Mouse (Mus musculus) gastrocnemius, adult 8-10 months (tissue): ENCODE measurements around the gene Arhgef15. TPM values are rescaled to one million over a fixed set of nuclear protein-coding genes. Genes with fewer than 3 reads are reported as not detected.
"Not testable (repeated sequence)": the region's sequence is repeated elsewhere in the genome, so short reads cannot be mapped to it uniquely, and the experiment has no call there.

ENCODE experiments used
- DNase-seq, 2 experiments: peaks; one replicate each; pipeline ENCODE4 v3.0.0; 2022; ENCODE audit warnings: low spot score in 2 of 2
- total RNA-seq, 4 experiments: library from RNA; stranded (reverse); gene quantifications; 2 replicates each; pipeline ENCODE4 v1.2.4; 2022

Arhgef15 gene
- total RNA-seq, 4 experiments from 2014 or later = 5.3 to 8.1 (median 6.6) TPM

DNA sequence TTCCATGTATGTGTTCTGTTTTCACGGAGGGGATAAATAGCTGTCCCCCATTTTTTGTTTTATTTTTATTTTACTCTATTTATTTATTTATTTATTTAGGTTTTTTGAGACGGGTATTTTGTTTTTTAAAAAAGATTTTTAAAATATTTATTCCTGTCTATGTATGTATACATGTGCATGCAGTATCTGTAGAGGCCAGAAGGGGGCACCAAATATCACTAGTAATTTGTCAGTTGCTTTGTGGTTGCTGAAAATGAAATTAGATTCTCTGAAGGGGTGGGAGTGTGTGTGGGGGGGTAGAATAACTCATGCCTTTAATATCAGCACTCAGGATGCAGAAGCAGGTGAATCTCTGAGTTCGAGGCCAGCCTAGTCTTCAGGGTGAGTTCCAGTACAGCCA lies 8.6 kb upstream of the Arhgef15 start:
- DNase-seq = peak in 1 of 2 experiments; percentile 38

- no peak for DNase-seq
Measured at GRCm38 (mm10) chr11:68965050-68965449, 7.8 kb upstream of the Arhgef15 start.

- DNase-seq = no peak
Measured at GRCm38 (mm10) chr11:68963405-68963804, 6.1 kb upstream of the Arhgef15 start.

GRCm38 (mm10) chr11:68962159-68962558 lies 4.9 kb upstream of the Arhgef15 start:
- DNase-seq = not testable (repeated sequence)

DNA sequence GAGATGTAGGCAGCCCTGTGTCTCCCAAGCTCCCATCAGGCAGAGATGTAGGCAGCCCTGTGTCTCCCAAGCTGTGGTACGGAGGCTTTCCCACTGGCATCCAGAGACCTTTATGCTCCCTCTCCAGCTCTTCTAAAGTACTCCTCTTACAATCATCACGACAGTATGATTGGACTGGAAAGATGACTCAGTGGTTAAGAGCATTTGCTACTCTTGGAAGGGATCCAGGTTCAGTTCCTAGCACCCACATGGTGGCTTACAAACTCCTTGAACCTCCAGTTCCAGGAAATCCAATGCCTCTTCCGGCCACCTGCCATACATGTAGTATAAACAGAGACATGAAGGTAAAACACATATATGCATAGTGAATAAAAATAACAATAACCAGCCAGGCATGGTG lies 4.3 kb upstream of the Arhgef15 start:
- DNase-seq = no peak

- DNase-seq = no peak
Measured at GRCm38 (mm10) chr11:68957971-68958370, 691 bp upstream of the Arhgef15 start.

GRCm38 (mm10) chr11:68956697-68957096 lies 583 bp downstream of the Arhgef15 start:
- no peak for DNase-seq

DNA sequence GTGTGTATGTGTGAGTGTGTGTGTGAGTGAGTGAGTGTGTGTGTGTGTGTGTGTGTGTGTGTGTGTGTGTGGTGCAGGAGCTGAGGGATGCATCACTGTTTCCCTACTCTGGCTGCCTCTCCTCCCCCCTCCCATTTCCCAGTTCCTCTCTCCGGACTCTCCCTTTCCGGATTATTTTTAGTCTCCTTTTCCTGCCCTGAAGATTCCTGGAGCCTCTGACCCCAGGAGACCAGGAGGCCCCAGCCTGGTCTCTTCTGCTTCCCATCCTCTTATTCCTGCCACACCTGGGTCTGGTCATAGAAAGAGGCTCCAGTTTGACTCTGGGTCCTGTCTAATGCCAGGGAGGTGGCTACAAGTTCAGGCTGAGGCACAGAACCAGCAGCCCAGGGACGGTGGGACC lies 1.2 kb downstream of the Arhgef15 start:
- DNase-seq = no peak

DNA sequence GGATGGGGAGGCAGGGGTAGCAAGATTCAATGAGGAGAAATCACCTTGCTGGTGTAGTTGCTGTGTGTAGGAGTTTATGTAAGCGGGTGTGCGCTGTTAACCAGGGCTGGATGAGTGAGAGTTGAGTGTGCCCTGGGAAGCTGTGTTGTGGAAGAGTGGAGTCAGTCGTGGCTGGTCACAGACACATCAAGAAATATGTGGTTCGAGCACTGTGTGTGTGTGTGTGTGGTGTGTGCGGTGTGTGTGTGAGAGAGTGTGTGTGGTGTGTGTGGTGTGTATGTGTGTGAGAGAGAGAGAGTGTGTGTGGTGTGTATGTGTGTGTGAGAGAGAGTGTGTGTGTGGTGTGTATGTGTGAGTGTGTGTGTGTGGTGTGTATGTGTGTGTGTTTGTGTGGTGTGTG lies 1.8 kb downstream of the Arhgef15 start:
- no peak for DNase-seq

DNA sequence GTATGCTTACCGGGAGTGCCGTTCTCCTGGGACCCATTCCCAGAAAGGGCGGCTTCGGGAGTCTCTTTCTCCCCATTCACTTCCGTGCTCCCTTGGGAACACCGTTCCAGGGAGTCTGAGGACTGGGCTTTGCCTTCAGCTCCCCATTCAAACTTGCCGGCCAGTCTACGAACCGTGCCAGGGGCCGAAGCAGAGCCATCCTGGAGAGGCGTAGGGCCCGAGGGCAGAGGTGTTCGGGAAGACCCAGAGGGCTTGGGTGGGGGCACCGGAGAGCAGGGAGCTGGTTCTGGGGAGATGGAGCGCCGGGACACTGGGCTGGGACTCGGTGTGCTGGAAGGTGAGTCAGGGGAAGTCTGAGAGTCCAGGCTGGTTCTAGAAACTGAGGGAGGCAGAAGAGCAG lies 2.9 kb downstream of the Arhgef15 start:
- no peak for DNase-seq

DNA sequence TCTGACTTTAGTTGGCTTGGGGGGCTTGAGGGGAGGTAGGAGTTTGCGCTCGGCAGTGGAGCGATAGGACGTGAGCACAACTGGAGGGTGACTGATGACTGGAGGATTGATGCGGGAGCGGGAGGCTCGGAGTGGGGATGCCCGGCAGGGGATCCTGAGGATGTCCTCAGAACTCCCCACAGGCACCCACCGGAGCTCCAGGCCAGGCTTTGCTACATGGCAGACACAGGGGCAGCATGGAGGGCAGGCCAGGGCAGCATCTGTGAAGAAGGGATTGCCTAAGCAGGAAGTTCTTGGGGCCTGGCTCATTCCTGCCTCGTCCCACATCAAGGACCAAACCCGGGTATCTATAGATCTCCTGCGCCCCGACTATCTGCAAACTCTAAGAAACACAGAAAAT lies 3.4 kb downstream of the Arhgef15 start:
- no peak for DNase-seq

- no peak for DNase-seq
Measured at GRCm38 (mm10) chr11:68947542-68947993, 9.7 kb downstream of the Arhgef15 start.

GRCm38 (mm10) chr11:68946806-68947440 lies 10.4 kb downstream of the Arhgef15 start:
- DNase-seq = no peak

DNA sequence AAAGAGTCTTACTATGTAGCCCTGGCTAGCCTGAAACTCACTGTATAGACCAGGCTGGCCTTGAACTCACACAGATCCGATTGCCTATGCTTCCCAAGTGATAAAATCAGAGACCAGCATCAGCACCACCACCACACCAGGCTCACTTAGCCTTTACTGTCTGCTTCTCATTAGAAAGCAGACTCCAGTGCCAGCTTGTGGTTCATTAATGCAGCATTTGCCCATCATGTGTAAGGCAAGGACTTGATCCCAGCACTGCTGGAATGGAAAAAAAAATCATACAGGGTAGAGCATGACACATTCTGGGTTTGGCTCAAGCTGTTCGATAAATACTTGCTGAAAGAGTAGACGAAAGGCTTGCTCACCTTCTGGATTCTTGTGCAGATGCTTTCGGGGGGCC lies 11.3 kb downstream of the Arhgef15 start:
- DNase-seq = no peak

- no peak for DNase-seq
Measured at GRCm38 (mm10) chr11:68945245-68945644, 12.0 kb downstream of the Arhgef15 start.

DNA sequence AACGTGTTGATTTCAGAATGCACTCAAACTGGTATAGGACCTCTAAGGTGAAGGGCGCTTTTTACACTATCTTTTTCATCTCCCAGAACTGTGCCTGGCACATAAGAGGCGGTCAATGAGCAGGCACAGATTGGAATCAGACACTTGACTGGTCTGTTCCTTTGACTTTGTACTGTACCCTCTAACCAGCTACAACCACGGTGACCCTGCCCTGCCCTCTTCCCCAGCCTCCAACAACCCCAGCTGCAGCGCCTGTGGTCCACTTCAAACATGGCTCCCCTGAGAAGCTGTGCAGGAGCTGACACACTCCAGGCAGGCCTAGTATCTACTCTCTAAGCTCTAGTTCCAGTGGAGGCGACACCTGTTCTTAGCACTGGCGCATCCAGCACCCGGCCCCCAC lies 14.5 kb downstream of the Arhgef15 start:
- DNase-seq = no peak

GRCm38 (mm10) chr11:68940516-68940915 lies 16.8 kb downstream of the Arhgef15 start:
- no peak for DNase-seq

DNA sequence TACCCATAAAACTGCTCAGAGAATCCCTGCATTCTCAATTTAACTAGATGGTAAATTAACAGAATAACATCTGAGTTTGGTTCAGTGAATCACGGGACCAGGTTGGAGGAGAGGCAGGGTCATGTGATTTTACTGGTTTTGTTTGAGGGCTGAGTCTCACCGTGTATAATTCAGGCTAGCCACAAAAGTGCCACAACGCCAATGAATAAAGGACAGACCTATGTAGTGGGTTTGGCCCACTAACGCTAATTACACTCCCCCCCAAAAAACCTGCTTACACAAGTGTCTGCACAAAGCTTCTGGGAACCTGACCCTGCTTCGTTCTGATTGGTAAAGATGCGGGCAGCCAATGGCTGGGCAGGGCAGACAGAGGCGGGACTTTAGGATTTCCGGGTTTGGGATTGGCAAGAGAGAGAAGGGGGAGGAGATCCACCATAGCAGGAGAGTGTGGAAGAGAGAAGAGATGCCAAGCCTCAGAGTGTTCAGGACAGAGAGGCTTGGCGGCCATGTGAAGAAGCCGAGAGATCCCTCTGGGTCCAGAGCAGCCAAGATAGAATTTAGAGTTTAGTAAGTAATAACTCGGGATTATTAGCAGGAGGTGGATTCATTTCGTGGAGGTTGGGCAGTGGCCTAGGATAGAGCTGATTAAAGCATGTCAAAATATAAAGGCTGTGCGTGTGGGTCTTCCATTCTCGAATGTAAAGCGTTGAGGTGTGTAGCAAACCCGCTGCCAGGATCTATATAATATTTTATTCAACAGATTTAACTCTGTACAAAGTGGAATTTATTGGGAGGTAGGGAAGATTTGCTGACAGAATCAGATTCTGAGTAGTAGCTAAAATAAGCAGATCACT lies 17.6 kb downstream of the Arhgef15 start:
- peak; percentile 85 to 87 for DNase-seq

GRCm38 (mm10) chr11:68936951-68937350 lies 20.3 kb downstream of the Arhgef15 start:
- not testable (repeated sequence) for DNase-seq

DNA sequence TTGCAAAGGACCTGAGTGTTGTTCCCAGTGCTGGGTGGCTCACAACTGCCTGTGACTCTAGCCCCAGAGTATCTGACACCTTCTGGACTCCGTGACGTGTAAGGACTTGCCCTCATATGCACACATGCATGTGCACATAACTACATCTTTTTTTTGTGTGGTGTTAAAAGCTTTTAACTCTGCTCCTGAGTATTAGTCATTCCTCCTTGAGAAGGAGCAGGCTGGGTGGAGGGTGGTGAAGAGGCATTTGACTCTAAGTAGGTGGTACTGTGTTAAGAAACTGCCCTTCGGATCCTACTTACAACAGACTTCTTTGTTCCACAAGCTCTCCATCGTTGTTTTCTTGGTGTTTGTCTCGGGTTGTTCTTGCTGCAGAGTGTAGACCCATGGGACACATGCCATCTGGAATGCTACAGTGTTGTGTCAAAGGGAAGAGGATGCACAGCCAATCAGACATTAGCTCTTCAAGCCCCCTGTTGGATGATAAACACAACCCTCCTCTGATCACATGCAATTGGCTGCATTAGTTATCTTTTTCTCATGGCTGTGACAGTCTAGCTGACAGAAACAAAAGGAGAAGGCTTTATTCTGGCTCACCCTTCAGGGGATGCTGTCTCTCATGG lies 23.3 kb downstream of the Arhgef15 start:
- DNase-seq = no peak

DNA sequence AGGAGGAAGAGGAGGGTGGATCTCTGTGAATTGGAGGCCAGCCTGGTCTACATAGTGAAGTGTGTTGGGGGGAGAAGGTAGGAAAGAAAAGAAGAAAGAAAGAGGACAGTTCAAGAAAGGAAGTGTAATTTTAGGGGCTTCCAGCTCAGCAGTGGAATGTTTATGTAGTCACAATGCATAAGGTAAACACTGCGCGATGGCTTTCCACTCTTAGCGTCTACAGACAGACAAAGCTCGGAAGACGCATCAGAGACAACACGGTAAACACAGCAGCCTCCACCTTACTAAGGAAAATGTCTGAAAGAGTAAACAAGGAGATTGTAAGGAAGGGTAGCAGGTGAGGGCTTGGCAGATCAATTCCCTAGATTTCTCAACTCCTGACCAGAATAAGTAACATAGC lies 27.3 kb downstream of the Arhgef15 start:
- DNase-seq = no peak

DNA sequence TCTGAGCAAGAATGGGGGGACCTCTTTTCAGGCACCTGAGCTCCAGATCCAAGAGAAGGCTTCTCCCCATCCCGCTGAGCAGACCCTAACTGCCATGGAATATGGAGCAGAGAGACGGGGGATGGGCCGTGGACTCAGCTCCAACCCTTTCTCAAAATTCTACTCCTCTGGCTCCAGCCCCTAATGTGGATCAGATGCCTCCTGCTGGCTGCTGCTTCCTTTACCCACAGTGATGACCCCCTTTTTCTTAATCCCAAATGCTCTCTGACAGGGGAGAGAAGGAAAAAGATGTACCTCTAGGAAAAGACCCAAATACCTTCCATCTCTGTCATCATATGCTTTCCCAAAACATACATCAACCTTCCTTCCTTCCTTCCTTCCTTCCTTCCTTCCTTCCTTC lies 30.3 kb downstream of the Arhgef15 start, which contains the start of gene Odf4:
Gene Odf4, minus strand, starts transcription at position 101 of the 400 bp plus-strand sequence.
- DNase-seq = no peak
